Mouse (Mus musculus) testis, adult 2 months (tissue): Measurements from ENCODE around the gene Gm10961. TPM values are rescaled to one million over a fixed set of nuclear protein-coding genes. Genes with fewer than 3 reads are reported as not detected.

Experiments used
- H3K27ac ChIP-seq: fragments of 200-500 bp; 2 replicates; pipeline ENCODE4 v1.5.1; 2012; ENCODE audit warnings: low read depth, low read length; ENCODE audit not compliant: control insufficient read depth, insufficient read depth
- H3K27me3 ChIP-seq: fragments of 200-500 bp; 2 replicates; pipeline ENCODE4 v1.6.1; 2012; ENCODE audit warnings: mild to moderate bottlenecking, low read length, moderate library complexity; ENCODE audit not compliant: control insufficient read depth, insufficient read depth
- H3K36me3 ChIP-seq: fragments of 200-500 bp; 2 replicates; pipeline ENCODE4 v1.6.1; 2012; ENCODE audit warnings: mild to moderate bottlenecking, low read length; ENCODE audit not compliant: control insufficient read depth, insufficient read depth
- H3K4me1 ChIP-seq: fragments of 200-500 bp; 2 replicates; pipeline ENCODE4 v1.6.1; 2012; ENCODE audit warnings: low read length; ENCODE audit not compliant: control insufficient read depth, insufficient read depth
- H3K4me3 ChIP-seq: fragments of 200-500 bp; 2 replicates; pipeline ENCODE4 v1.5.1; 2012; ENCODE audit warnings: low read depth, mild to moderate bottlenecking, low read length, moderate library complexity, mixed read lengths; ENCODE audit not compliant: control insufficient read depth
- CTCF ChIP-seq: fragments of 200-500 bp; IDR thresholded peaks from 2 replicates; pipeline ENCODE4 v1.5.1; 2012; ENCODE audit warnings: low read depth, mild to moderate bottlenecking, inconsistent platforms, low read length, moderate library complexity; ENCODE audit not compliant: control insufficient read depth, insufficient read depth, insufficient replicate concordance
- POLR2A ChIP-seq: fragments of 200-500 bp; IDR thresholded peaks from 2 replicates; pipeline ENCODE4 v1.6.1; 2012; ENCODE audit warnings: low read depth, mild to moderate bottlenecking, inconsistent platforms, low read length, moderate library complexity; ENCODE audit not compliant: control insufficient read depth
- polyA plus RNA-seq: library from polyadenylated mRNA; depleted of rRNA; stranded (reverse); fragments of >200 nt; gene quantifications from 2 replicates; pipeline ENCODE4 v1.2.3, GENCODE M21; 2012

Gm10961 gene
- polyA plus RNA-seq, 1 experiment: not detected

- no peaks in the 10 kb centered on the region for H3K27me3 ChIP-seq
- H3K27ac ChIP-seq: no peak overlapping the region
- TF ChIP-seq CTCF (peak; percentile 92), POLR2A (no peak)
- H3K36me3 ChIP-seq: no peaks in the 10 kb centered on the region
- H3K4me1 ChIP-seq: no peaks in the 10 kb centered on the region
- H3K4me3 ChIP-seq: no peak overlapping the region
These were observed 25.8 kb upstream of the Gm10961 start for GRCm38 (mm10) chr3:107605304-107605703.

GRCm38 (mm10) chr3:107607221-107607620 lies 23.9 kb upstream of the Gm10961 start:
- H3K27me3 ChIP-seq: no peaks in the 10 kb centered on the region
- no peaks in the 10 kb centered on the region for H3K4me1 ChIP-seq
- H3K4me3 ChIP-seq: no peak overlapping the region
- H3K27ac ChIP-seq: no peak overlapping the region
- TF ChIP-seq CTCF (no peak), POLR2A (no peak)
- H3K36me3 ChIP-seq: no peaks in the 10 kb centered on the region

GRCm38 (mm10) chr3:107608808-107609207 lies 22.3 kb upstream of the Gm10961 start:
- Histone ChIP-seq H3K27me3 (no peaks in the 10 kb centered on the region), H3K4me3 (no peak overlapping the region), H3K4me1 (no peaks in the 10 kb centered on the region), H3K36me3 (no peaks in the 10 kb centered on the region), H3K27ac (no peak overlapping the region)
- no peak for TF ChIP-seq POLR2A

- Histone ChIP-seq H3K4me3 (no peak overlapping the region), H3K36me3 (no peaks in the 10 kb centered on the region), H3K4me1 (no peaks in the 10 kb centered on the region), H3K27ac (no peak overlapping the region), H3K27me3 (no peaks in the 10 kb centered on the region)
- TF ChIP-seq CTCF (no peak), POLR2A (no peak)
These were observed 21.7 kb upstream of the Gm10961 start for GRCm38 (mm10) chr3:107609376-107609775.

- H3K4me1 ChIP-seq: no peaks in the 10 kb centered on the region
- no peak overlapping the region for H3K4me3 ChIP-seq
- H3K27ac ChIP-seq: no peak overlapping the region
- no peaks in the 10 kb centered on the region for H3K27me3 ChIP-seq
- H3K36me3 ChIP-seq: peaks cover 5% of the 10 kb centered on the region
- TF ChIP-seq CTCF (no peak), POLR2A (no peak)
These were observed 19.7 kb upstream of the Gm10961 start for GRCm38 (mm10) chr3:107611394-107611793.

- Histone ChIP-seq H3K27ac (no peak overlapping the region), H3K4me1 (no peaks in the 10 kb centered on the region; the same call in 1 of the 2 replicates), H3K36me3 (peaks cover 8% of the 10 kb centered on the region), H3K27me3 (no peaks in the 10 kb centered on the region), H3K4me3 (no peak overlapping the region)
- peak; percentile 89; the same call in 1 of the 2 replicates for TF ChIP-seq CTCF
- TF ChIP-seq POLR2A: no peak
These were observed 18.1 kb upstream of the Gm10961 start for GRCm38 (mm10) chr3:107612902-107613525.

GRCm38 (mm10) chr3:107617800-107618199 lies 13.3 kb upstream of the Gm10961 start:
- Histone ChIP-seq H3K4me3 (peak overlapping the region; percentile 54; the same call in 1 of the 2 replicates), H3K4me1 (no peaks in the 10 kb centered on the region; the same call in 1 of the 2 replicates), H3K27ac (no peak overlapping the region), H3K36me3 (peaks cover 9% of the 10 kb centered on the region), H3K27me3 (no peaks in the 10 kb centered on the region)
- TF ChIP-seq CTCF (no peak), POLR2A (no peak)

GRCm38 (mm10) chr3:107619911-107620310 lies 11.2 kb upstream of the Gm10961 start:
- Histone ChIP-seq H3K4me1 (no peaks in the 10 kb centered on the region; the same call in 1 of the 2 replicates), H3K27ac (no peak overlapping the region), H3K36me3 (peaks cover 8% of the 10 kb centered on the region), H3K4me3 (no peak overlapping the region), H3K27me3 (no peaks in the 10 kb centered on the region)
- TF ChIP-seq CTCF: no peak
